21 mouse cellular contexts compared by ENCODE assay signal in genomic region chr11:112847146-112847545, GRCm38 (mm10).
A peak's percentile ranks its signal among the peaks of the same experiment; 100 is the strongest.
DNase-seq lines count a peak whose midpoint lies in the region; TF ChIP-seq lines count a peak whose summit lies in the region.
"Had no signal": no experiment of that assay in that cellular context is flagged by ENCODE, and none has a peak within 500 bp of the region (broad histone marks: within the 10 kb centered on the region; RNA-seq: fewer than 3 reads in every experiment).

No protein-coding gene starts in this region.

- in situ Hi-C loops in CH12.LX (cut with MboI; ENCODE audit: low pct_ligation_motif_present, low pct_unique_long_range_greater_than_20kb, low sequenced_read_pairs): no loop called here

- H3K4me3 ChIP-seq in CH12.LX (replicated peaks in 1 of 3; ENCODE audit: low read depth in 2 of 3, low read length in 2 of 3, poor library complexity in 1 of 3) (no peak overlapping the region), myocyte (no peak overlapping the region)
- H3K4me3 ChIP-seq: embryonic facial prominence, embryonic 13.5 days; embryonic facial prominence, embryonic 15.5 days; erythroblast, embryonic 14.5 days; forebrain, embryonic 10.5 days; forebrain, embryonic 12.5 days had no signal

- no peak for TF ChIP-seq CTCF in CH12.LX (conservative IDR thresholded peaks at IDR 0.05 in 1 of 2, IDR thresholded peaks at IDR 0.05 in 1 of 2; ENCODE audit: low read depth in 2 of 2, low read length in 2 of 2)

- no peak for TF ChIP-seq RAD21 in CH12.LX (IDR thresholded peaks at IDR 0.05; ENCODE audit: low read depth, low read length)

- H3K9ac ChIP-seq in CH12.LX (ENCODE audit: insufficient read depth, low read depth): no peak overlapping the region
- H3K9ac ChIP-seq: embryonic facial prominence, embryonic 13.5 days; embryonic facial prominence, embryonic 15.5 days; forebrain, embryonic 12.5 days had no signal

- H3K36me3 ChIP-seq in CH12.LX (replicated peaks in 1 of 2; ENCODE audit: control insufficient read depth in 1 of 2, insufficient read depth in 1 of 2, low read length in 1 of 2) (no peaks in the 10 kb centered on the region), myocyte (ENCODE audit: control insufficient read depth, insufficient read depth) (no peaks in the 10 kb centered on the region)
- H3K36me3 ChIP-seq: embryonic facial prominence, embryonic 13.5 days; embryonic facial prominence, embryonic 15.5 days; forebrain, embryonic 10.5 days; forebrain, embryonic 12.5 days had no signal

- H3K27me3 ChIP-seq in CH12.LX (replicated peaks) (no peaks in the 10 kb centered on the region), myocyte (ENCODE audit: control insufficient read depth, insufficient read depth, insufficient read length) (no peaks in the 10 kb centered on the region)
- H3K27me3 ChIP-seq: embryonic facial prominence, embryonic 15.5 days had no signal

- no peak for TF ChIP-seq POLR2A in CH12.LX (IDR thresholded peaks at IDR 0.05; ENCODE audit: low read depth, low read length)
- TF ChIP-seq POLR2A in myocyte (IDR thresholded peaks at IDR 0.05; ENCODE audit: insufficient read length, low read depth): no peak

- H3K4me1 ChIP-seq in CH12.LX (ENCODE audit: control insufficient read depth in 1 of 2, insufficient read depth in 2 of 2): no peaks in the 10 kb centered on the region
- H3K4me1 ChIP-seq: embryonic facial prominence, embryonic 15.5 days had no signal

- TF ChIP-seq EP300 in CH12.LX (IDR thresholded peaks at IDR 0.05; ENCODE audit: low read length): no peak

- DNase-seq in 416B (ENCODE audit: low read depth) (peak; percentile 4), CH12.LX (ENCODE audit: extremely low read depth) (peak; percentile 35), MN1 (ENCODE audit: low spot score) (no peak)
- no peak for DNase-seq in spleen, postnatal 4 days (ENCODE audit: low spot score in 2 of 2)
- DNase-seq in frontal cortex, postnatal 36 days (ENCODE audit: low spot score in 2 of 2): no peak
- DNase-seq: adrenal gland, adult 2 months; adrenal gland, postnatal 10 days; adrenal gland, postnatal 25 days; cerebellum, adult 11 months; cerebellum, adult 18-20 months; cerebellum, adult 8-10 months; cerebellum, adult 9-11 months; cerebellum, postnatal 14 days; cerebellum, postnatal 36 days; embryo, embryonic 11 days had no signal

- no peak overlapping the region for H3K4me2 ChIP-seq in CH12.LX (ENCODE audit: insufficient read depth, low read depth, poor library complexity, severe bottlenecking)
- no peak overlapping the region for H3K4me2 ChIP-seq in myocyte (ENCODE audit: low read depth)
- H3K4me2 ChIP-seq: embryonic facial prominence, embryonic 13.5 days; embryonic facial prominence, embryonic 15.5 days; forebrain, embryonic 12.5 days had no signal

- H3K9me3 ChIP-seq in CH12.LX (replicated peaks; ENCODE audit: low read length): peaks cover 10% of the 10 kb centered on the region
- H3K9me3 ChIP-seq: embryonic facial prominence, embryonic 13.5 days; embryonic facial prominence, embryonic 15.5 days; forebrain, embryonic 10.5 days; forebrain, embryonic 12.5 days had no signal

- no peak overlapping the region for H3ac ChIP-seq in myocyte (ENCODE audit: control insufficient read depth, insufficient read length)

- no peaks in the 10 kb centered on the region for H3K79me2 ChIP-seq in CH12.LX (replicated peaks; ENCODE audit: control insufficient read depth, extremely low read depth, insufficient read depth, poor library complexity, severe bottlenecking)
- H3K79me2 ChIP-seq in myocyte (ENCODE audit: control insufficient read depth, insufficient read depth): no peaks in the 10 kb centered on the region

- H3K27ac ChIP-seq in CH12.LX (ENCODE audit: insufficient read depth, low read depth): no peak overlapping the region
- H3K27ac ChIP-seq: embryonic facial prominence, embryonic 13.5 days; embryonic facial prominence, embryonic 15.5 days; forebrain, embryonic 10.5 days; forebrain, embryonic 12.5 days had no signal

- dilution Hi-C loops in CH12.LX (cut with MboI; ENCODE audit: extremely low pct_ligation_motif_present, extremely low pct_unique_long_range_greater_than_20kb, low sequenced_read_pairs): no loop called here

TF ChIP-seq in CH12.LX, 34 proteins besides CTCF, POLR2A, EP300 and RAD21:
- TF ChIP-seq CHD2 (IDR thresholded peaks at IDR 0.05; ENCODE audit: low read length): no peak
- TF ChIP-seq UBTF (IDR thresholded peaks at IDR 0.05; ENCODE audit: low read depth, low read length): no peak
- no peak for TF ChIP-seq MAZ (IDR thresholded peaks at IDR 0.05; ENCODE audit: low read depth, low read length)
- no peak for TF ChIP-seq ETS1 (conservative IDR thresholded peaks at IDR 0.05; ENCODE audit: low read depth, low read length)
- no peak for TF ChIP-seq NELFE (IDR thresholded peaks at IDR 0.05; ENCODE audit: low read depth, low read length)
- TF ChIP-seq RCOR1 (conservative IDR thresholded peaks at IDR 0.05; ENCODE audit: low read depth, low read length): no peak
- TF ChIP-seq CHD1 (IDR thresholded peaks at IDR 0.05; ENCODE audit: low read depth, low read length): no peak
- TF ChIP-seq GABPA (IDR thresholded peaks at IDR 0.05; ENCODE audit: insufficient replicate concordance, low read depth, low read length): no peak
- TF ChIP-seq SMC3 (IDR thresholded peaks at IDR 0.05; ENCODE audit: low read depth, low read length): no peak
- TF ChIP-seq BHLHE40 (IDR thresholded peaks at IDR 0.05; ENCODE audit: low read depth, low read length): no peak
- no peak for TF ChIP-seq E2F4 (IDR thresholded peaks at IDR 0.05; ENCODE audit: insufficient replicate concordance, low read depth, low read length)
- TF ChIP-seq USF1 (IDR thresholded peaks at IDR 0.05; ENCODE audit: low read depth, low read length): no peak

TF ChIP-seq in myocyte, 11 proteins besides CTCF, POLR2A, EP300 and RAD21:
- TF ChIP-seq MAX (IDR thresholded peaks at IDR 0.05; ENCODE audit: low read depth) (no peak), USF1 (IDR thresholded peaks at IDR 0.05; ENCODE audit: low read depth) (peak; percentile 32)

Comparison
In these comparisons a context has a peak if more than half of its experiments do, and no peak if none do; other contexts are left out.
1. DNase-seq: peak in 416B (single experiment) and CH12.LX (single experiment); none in spleen, postnatal 4 days (0 of 2), MN1 (single experiment) and frontal cortex, postnatal 36 days (0 of 2).